Mouse (Mus musculus) heart, adult 2 months (tissue): ENCODE results near the gene Ralgps1. TPM values are rescaled to one million over a fixed set of nuclear protein-coding genes. Genes with fewer than 3 reads are reported as not detected.
A peak's percentile ranks its signal among the peaks of the same experiment; 100 is the strongest.

Experiments
- DNase-seq, 2 experiments: peaks; one replicate each; pipeline ENCODE4 v3.0.0; 2021
- H3K27ac ChIP-seq: fragments of 200-600 bp; 2 replicates; pipeline ENCODE4 v1.8.1; 2022
- H3K27me3 ChIP-seq: fragments of 200-500 bp; 2 replicates; pipeline ENCODE4 v1.6.1; 2012; ENCODE audit warnings: mild to moderate bottlenecking, low read length, inconsistent platforms, mixed read lengths; ENCODE audit not compliant: control insufficient read depth, insufficient read depth
- H3K36me3 ChIP-seq: fragments of 200-500 bp; 2 replicates; pipeline ENCODE4 v1.6.1; 2012; ENCODE audit warnings: low read length, inconsistent platforms; ENCODE audit not compliant: control insufficient read depth, insufficient read depth
- H3K4me1 ChIP-seq: fragments of 200-500 bp; 2 replicates; pipeline ENCODE4 v1.6.1; 2011; ENCODE audit warnings: low read length; ENCODE audit not compliant: control insufficient read depth, insufficient read depth
- H3K4me3 ChIP-seq: fragments of 200-600 bp; 2 replicates; pipeline ENCODE4 v1.8.1; 2022
- H3K79me2 ChIP-seq: fragments of 200-500 bp; replicated peaks from 2 replicates; pipeline ENCODE4 v1.6.1; 2012; ENCODE audit warnings: mild to moderate bottlenecking, inconsistent platforms, low read length, moderate library complexity, mixed read lengths; ENCODE audit not compliant: control insufficient read depth, insufficient read depth
- H3K9ac ChIP-seq: fragments of 200-500 bp; 2 replicates; pipeline ENCODE4 v1.6.1; 2012; ENCODE audit warnings: low read depth, mild to moderate bottlenecking, control low read depth, inconsistent platforms, low read length, mixed read lengths
- CTCF ChIP-seq: fragments of 200-600 bp; IDR thresholded peaks from 2 replicates; pipeline ENCODE4 v1.8.1; 2022; ENCODE audit warnings: antibody characterized with exemption, mild to moderate bottlenecking, moderate library complexity
- EP300 ChIP-seq: fragments of 200-500 bp; IDR thresholded peaks from 2 replicates; pipeline ENCODE4 v1.6.1; 2011; ENCODE audit warnings: low read depth, low read length, control low read depth; ENCODE audit not compliant: insufficient read depth
- POLR2A ChIP-seq: fragments of 200-500 bp; IDR thresholded peaks from 2 replicates; pipeline ENCODE4 v1.6.1; 2011; ENCODE audit warnings: mild to moderate bottlenecking, low read depth, low read length, control low read depth; ENCODE audit not compliant: insufficient read depth
- WGBS: fragments of 180-500 bp; shearing (Covaris S2); methylation state at CpG from one replicate; pipeline ENCODE4 v1.1.7; 2018; 5-methylcytosine and 5-hydroxymethylcytosine counted together
- intact Hi-C: fragments of 180-260 bp; cut with DNase I; formaldehyde crosslinking; loops from one replicate; pipeline ENCODE4 v1.15.1; 2025
- polyA plus RNA-seq: library from polyadenylated mRNA; depleted of rRNA; stranded (reverse); fragments of >200 nt; gene quantifications from 2 replicates; pipeline ENCODE4 v1.2.3, GENCODE M21; 2012
- total RNA-seq, 2 experiments: library from RNA; stranded (reverse); gene quantifications; 2 replicates each; pipeline ENCODE4 v1.2.3; 2021

The Ralgps1 gene
- total and polyA plus RNA-seq, 3 experiments = 3.8 to 5.3 (median 4.9) TPM

DNA sequence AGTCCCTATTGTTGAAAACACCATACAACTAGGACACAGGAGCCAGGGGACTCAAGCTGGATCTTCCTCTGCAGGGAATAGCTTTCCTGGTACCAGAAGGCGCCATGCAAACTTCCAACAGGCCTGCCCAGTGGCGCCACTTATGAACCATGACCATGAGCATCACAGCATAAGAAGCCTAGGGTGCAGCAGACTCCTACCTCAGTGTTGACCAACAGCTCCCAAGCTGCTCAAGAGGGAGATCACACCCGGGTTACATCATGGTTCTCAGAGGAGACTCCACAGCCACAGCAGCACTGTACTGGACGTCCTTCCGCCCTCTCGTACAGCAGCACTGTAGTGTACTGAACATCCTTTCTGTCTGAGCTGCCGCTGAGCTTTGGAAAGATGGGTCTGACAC is 188.0 kb downstream of the Ralgps1 start:
- Histone ChIP-seq H3K9ac (no peak overlapping the region), H3K27me3 (no peaks in the 10 kb centered on the region), H3K4me3 (no peak overlapping the region), H3K27ac (no peak overlapping the region), H3K79me2 (no peaks in the 10 kb centered on the region), H3K4me1 (peaks cover 18% of the 10 kb centered on the region), H3K36me3 (no peaks in the 10 kb centered on the region; the same call in 1 of the 2 replicates)
- no peak for TF ChIP-seq EP300
- TF ChIP-seq CTCF = no peak
- no peak for TF ChIP-seq POLR2A
- intact Hi-C loops = no loop called here
- WGBS = 91% methylated on average over 7 of the region's 7 CpGs
- no peak for DNase-seq

GRCm38 (mm10) chr2:33179930-33180630 is 191.2 kb downstream of the Ralgps1 start:
- H3K4me3 ChIP-seq = no peak overlapping the region
- 55% methylated on average over 16 of the region's 16 CpGs for WGBS
- H3K36me3 ChIP-seq = no peaks in the 10 kb centered on the region
- no peak overlapping the region for H3K9ac ChIP-seq
- H3K27me3 ChIP-seq = no peaks in the 10 kb centered on the region
- peak in 1 of 2 experiments; percentile 60 for DNase-seq
- no peaks in the 10 kb centered on the region for H3K79me2 ChIP-seq
- H3K4me1 ChIP-seq = peaks cover 16% of the 10 kb centered on the region
- TF ChIP-seq POLR2A (no peak), EP300 (peak; percentile 41; the same call in 1 of the 2 replicates), CTCF (no peak)
- intact Hi-C loops = no loop called here
- peak overlapping the region; percentile 30 for H3K27ac ChIP-seq

- Histone ChIP-seq H3K4me1 (peaks cover 16% of the 10 kb centered on the region), H3K4me3 (no peak overlapping the region), H3K27ac (peak overlapping the region; percentile 26), H3K9ac (no peak overlapping the region), H3K36me3 (no peaks in the 10 kb centered on the region), H3K27me3 (no peaks in the 10 kb centered on the region), H3K79me2 (no peaks in the 10 kb centered on the region)
- intact Hi-C loops = no loop called here
- whole genome bisulfite sequencing = 78% methylated on average over 14 of the region's 14 CpGs
- TF ChIP-seq CTCF (no peak), EP300 (no peak), POLR2A (no peak)
- DNase-seq = no peak
Measured at GRCm38 (mm10) chr2:33179171-33179929, 191.9 kb downstream of the Ralgps1 start.

- DNase-seq = peak in 1 of 2 experiments; percentile 47
- intact Hi-C loops = no loop called here
- no peak overlapping the region for H3K4me3 ChIP-seq
- H3K4me1 ChIP-seq = peaks cover 16% of the 10 kb centered on the region
- no peak overlapping the region; the same call in 1 of the 2 replicates for H3K9ac ChIP-seq
- 58% methylated on average over 11 of the region's 11 CpGs for WGBS
- TF ChIP-seq POLR2A = no peak
- TF ChIP-seq CTCF = no peak
- TF ChIP-seq EP300 = no peak
- no peaks in the 10 kb centered on the region for H3K36me3 ChIP-seq
- no peaks in the 10 kb centered on the region for H3K27me3 ChIP-seq
- peak overlapping the region; percentile 34 for H3K27ac ChIP-seq
- H3K79me2 ChIP-seq = no peaks in the 10 kb centered on the region
Measured at GRCm38 (mm10) chr2:33178243-33178932, 192.9 kb downstream of the Ralgps1 start.

GRCm38 (mm10) chr2:33177443-33178242 is 193.6 kb downstream of the Ralgps1 start:
- Histone ChIP-seq H3K4me3 (no peak overlapping the region), H3K27ac (peak overlapping the region; percentile 34), H3K9ac (no peak overlapping the region), H3K4me1 (peaks cover 16% of the 10 kb centered on the region), H3K36me3 (no peaks in the 10 kb centered on the region), H3K79me2 (no peaks in the 10 kb centered on the region), H3K27me3 (no peaks in the 10 kb centered on the region)
- no peak for TF ChIP-seq EP300
- TF ChIP-seq CTCF = no peak
- 0 out of 2 replicates have a peak, but pooled peaks have one; percentile 12 for TF ChIP-seq POLR2A
- intact Hi-C loops = no loop called here
- WGBS = 55% methylated on average over 12 of the region's 12 CpGs
- DNase-seq = peak in 1 of 2 experiments; percentile 66
